Mouse (Mus musculus) yolk sac, embryonic 10.5 days (tissue): Measurements from ENCODE around the gene Nat8f3.
"Not testable (repeated sequence)": the region's sequence is repeated elsewhere in the genome, so short reads cannot be mapped to it uniquely, and the experiment has no call there.

Experiments
- DNase-seq: peaks from one replicate; pipeline ENCODE4 v3.0.0-alpha.2; 2017; ENCODE audit warnings: low spot score

Gene Nat8f3

DNA sequence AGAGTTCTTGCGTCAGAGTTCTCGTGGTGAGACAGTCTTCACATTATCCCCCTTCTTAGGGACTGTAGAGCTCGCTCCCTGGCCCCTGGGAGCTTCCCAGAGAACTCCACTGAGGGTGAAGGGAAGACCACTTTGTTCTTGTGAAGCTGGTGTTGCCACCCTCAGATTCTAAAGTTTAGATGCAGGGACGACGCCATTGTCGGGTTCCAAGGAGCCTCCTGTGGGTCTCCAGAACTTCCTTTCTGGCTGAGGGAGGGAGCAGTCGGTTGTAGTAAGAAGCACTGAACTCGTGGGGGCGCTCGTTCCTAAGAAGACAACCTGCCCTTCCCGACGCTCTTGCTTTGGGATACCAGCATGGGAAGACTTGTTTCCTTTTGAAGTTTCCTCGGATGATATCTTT, at the start of gene Nat8f3:
TSS of gene Nat8f3 (minus strand) at position 223 of the 400 bp plus-strand sequence.
- not testable (repeated sequence) for DNase-seq

DNA sequence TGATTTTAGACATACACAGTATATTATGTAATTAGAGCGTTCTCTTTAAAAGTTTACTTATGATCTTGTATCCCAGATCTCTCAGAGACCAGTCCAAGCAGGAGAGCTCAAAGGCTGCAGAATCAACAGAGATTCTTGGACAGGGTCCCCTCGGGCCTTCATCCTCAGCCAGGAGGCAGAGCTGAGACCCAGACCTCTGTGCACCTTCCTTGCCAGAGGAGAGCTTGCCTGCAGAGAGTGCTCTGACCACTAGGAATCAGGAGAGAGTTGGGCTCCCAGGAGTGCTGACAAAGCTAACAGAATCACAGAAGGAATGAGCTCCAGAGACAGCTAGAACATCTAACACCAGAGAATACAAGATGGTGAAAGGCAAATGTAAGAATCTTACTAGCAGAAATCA, 47.8 kb upstream of the Nat8f3 start:
- no peak for DNase-seq

DNA sequence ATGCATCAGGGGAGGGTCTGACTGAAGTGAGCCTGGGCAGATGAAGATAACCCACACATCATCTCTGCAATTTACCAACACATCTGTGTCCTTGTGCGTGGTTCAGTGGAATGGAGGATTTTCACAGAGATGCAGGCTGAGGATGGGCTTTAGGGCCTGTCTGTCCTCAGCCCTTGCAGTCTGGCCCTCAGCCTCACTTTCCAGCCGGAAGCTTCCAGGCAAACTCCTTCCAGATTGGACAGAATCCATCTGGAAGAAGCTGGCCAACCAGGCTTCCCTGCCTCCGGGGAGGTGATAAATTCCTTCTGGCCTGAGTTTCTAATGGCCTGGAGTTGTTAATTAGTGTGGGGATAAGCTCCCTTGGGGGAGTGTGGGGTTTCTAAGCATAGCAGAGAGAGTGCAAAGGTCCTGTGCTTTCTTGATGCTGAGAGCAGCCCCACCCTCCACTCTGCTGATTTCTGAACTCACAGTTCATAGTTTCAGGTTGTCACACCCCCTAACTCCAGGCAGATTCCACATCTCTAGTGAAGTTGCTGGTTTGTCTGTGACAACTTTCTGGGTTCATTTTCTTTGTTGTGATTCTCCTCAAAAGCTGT, 45.5 kb upstream of the Nat8f3 start:
- DNase-seq: not testable (repeated sequence)

DNA sequence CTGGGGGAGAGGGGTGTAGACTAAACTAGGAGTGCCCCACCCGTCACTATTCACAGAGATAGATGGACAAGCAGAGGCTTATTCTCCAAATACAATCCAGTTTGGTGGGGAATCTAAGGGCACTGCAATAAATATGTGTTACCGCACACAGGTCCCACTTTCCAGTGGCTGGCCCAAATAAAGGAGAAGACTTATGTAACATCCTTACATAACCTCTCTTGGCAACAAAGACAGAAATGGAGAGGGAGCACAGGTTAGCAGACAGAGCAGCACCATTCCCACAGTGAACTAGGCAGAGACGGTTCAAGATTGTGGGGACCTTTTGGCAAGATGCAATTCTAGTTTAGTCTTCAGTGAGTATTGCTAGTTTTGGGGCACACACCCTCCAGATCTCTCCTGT, 45.0 kb upstream of the Nat8f3 start:
- not testable (repeated sequence) for DNase-seq

DNA sequence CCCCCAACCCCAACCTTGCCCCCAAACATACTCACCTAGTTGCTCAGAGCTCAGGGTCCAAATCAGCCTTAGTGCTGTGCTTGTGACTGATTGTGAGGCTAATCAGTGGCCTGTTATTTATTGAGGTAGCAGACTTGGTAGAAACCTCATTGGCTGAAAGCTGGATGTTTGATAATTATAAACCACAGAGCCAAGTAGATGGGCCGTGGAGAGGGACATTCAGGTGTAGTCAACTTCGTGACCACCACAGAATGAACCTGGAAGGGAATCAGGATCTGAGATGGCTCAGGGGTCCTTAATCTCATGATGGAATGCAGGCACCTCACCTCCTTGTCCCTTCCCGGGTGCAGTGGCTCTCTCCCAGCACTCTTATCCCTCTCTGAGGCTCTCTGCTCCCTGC, 44.2 kb upstream of the Nat8f3 start:
- DNase-seq: not testable (repeated sequence)

DNA sequence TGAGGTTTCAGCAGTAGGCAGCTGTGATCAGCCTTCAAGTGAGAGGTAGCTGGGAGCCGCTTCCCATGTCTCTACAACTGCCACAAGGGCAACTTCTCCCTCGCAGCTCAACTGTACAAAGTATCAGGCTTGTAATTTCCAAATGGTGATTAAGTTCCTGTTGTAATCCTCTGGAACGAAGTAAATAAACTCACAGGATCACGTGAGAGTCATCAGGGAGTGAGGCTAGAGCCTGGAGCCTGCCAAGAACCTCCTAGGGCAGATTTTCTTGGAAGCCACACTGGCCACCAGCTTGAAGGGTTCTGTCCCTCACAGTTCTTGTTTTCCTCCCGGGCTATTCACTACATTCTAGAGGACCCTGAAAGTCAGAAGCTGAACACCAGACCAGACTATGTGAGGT, 37.6 kb upstream of the Nat8f3 start:
- DNase-seq: not testable (repeated sequence)

DNA sequence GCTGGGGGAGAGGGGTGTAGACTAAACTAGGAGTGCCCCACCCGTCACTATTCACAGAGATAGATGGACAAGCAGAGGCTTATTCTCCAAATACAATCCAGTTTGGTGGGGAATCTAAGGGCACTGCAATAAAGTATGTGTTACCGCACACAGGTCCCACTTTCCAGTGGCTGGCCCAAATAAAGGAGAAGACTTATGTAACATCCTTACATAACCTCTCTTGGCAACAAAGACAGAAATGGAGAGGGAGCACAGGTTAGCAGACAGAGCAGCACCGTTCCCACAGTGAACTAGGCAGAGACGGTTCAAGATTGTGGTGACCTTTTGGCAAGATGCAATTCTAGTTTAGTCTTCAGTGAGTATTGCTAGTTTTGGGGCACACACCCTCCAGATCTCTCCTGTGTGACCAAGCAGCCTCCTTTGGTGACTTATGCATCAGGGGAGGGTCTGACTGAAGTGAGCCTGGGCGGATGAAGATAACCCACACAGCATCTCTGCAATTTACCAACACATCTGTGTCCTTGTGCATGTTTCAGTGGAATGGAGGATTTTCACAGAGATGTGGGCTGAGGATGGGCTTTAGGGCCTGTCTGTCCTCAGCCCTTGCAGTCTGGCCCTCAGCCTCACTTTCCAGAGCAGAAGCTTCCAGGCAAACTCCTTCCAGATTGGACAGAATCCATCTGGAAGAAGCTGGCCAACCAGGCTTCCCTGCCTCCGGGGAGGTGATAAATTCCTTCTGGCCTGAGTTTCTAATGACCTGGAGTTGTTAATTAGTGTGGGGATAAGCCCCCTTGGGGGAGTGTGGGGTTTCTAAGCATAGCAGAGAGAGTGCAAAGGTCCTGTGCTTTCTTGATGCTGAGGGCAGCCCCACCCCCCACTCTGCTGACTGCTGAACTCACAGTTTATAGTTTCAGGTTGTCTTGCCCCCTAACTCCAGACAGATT, 2.2 kb downstream of the Nat8f3 start:
- not testable (repeated sequence) for DNase-seq

DNA sequence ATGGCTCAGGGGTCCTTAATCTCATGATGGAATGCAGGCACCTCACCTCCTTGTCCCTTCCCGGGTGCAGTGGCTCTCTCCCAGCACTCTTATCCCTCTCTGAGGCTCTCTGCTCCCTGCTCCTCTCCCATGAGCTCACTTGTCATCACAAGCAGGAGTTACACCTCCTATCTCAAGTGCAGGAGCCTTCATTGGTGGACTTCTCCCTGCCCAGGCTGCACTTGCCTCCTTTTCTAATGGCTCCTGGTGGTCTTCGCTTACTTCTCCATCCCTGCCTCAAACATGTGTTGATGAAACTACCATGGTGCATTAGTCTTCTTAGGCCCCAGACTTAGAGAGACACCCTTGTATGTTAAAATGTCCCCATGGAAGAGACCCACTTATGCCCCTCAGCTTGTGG, 2.9 kb downstream of the Nat8f3 start:
- DNase-seq: not testable (repeated sequence)

DNA sequence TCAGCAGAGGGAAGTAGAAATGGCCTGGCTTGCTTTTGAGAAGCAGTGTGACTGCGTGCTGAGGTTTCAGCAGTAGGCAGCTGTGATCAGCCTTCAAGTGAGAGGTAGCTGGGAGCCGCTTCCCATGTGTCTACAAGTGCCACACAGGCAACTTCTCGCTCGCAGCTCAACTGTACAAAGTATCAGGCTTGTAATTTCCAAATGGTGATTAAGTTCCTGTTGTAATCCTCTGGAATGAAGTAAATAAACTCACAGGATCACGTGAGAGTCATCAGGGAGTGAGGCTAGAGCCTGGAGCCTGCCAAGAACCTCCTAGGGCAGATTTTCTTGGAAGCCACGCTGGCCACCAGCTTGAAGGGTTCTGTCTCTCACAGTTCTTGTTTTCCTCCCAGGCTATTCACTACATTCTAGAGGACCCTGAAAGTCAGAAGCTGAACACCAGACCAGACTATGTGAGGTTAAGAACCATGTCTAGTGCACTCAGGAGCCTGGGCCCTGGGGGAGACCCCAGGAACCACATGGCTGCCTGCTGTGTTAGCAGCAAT, 9.8 kb downstream of the Nat8f3 start:
- DNase-seq: not testable (repeated sequence)

DNA sequence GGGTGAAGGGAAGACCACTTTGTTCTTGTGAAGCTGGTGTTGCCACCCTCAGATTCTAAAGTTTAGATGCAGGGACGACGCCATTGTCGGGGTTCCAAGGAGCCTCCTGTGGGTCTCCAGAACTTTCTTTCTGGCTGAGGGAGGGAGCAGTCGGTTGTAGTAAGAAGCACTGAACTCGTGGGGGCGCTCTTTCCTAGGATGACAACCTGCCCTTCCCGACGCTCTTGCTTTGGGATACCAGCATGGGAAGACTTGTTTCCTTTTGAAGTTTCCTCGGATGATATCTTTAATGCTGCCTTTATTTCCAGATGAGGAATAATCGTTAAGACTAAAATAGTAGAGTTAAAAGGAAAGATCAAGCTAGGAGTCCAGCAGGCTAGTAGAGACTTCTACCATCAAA, 52.4 kb downstream of the Nat8f3 start, which contains the start of gene Nat8f7:
TSS of gene Nat8f7 (minus strand) at position 101 of the 400 bp plus-strand sequence.
- DNase-seq: not testable (repeated sequence)

DNA sequence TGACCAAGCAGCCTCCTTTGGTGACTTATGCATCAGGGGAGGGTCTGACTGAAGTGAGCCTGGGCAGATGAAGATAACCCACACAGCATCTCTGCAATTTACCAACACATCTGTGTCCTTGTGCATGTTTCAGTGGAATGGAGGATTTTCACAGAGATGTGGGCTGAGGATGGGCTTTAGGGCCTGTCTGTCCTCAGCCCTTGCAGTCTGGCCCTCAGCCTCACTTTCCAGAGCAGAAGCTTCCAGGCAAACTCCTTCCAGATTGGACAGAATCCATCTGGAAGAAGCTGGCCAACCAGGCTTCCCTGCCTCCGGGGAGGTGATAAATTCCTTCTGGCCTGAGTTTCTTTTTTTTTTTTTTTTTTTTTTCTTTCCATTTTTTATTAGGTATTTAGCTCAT, 55.9 kb downstream of the Nat8f3 start:
- DNase-seq: not testable (repeated sequence)

DNA sequence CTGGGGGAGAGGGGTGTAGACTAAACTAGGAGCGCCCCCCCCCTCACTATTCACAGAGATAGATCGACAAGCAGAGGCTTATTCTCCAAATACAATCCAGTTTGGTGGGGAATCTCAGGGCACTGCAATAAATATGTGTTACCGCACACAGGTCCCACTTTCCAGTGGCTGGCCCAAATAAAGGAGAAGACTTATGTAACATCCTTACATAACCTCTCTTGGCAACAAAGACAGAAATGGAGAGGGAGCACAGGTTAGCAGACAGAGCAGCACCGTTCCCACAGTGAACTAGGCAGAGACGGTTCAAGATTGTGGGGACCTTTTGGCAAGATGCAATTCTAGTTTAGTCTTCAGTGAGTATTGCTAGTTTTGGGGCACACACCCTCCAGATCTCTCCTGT, 56.3 kb downstream of the Nat8f3 start:
- not testable (repeated sequence) for DNase-seq

DNA sequence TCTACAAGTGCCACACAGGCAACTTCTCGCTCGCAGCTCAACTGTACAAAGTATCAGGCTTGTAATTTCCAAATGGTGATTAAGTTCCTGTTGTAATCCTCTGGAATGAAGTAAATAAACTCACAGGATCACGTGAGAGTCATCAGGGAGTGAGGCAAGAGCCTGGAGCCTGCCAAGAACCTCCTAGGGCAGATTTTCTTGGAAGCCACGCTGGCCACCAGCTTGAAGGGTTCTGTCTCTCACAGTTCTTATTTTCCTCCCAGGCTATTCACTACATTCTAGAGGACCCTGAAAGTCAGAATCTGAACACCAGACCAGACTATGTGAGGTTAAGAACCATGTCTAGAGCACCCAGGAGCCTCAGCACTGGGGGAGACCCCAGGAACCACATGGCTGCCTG, 63.6 kb downstream of the Nat8f3 start:
- peak; percentile 4 for DNase-seq
